Mouse (Mus musculus) kidney, adult 2 months (tissue): ENCODE data around the gene Rbl2.
A peak's percentile ranks its signal among the peaks of the same experiment; 100 is the strongest.

Experiments used
- CTCF ChIP-seq: fragments of 200-500 bp; conservative IDR thresholded peaks from 2 replicates; pipeline ENCODE4 v1.5.1; 2011; ENCODE audit warnings: low read depth, mild to moderate bottlenecking, control low read depth, low read length, moderate library complexity, mixed read lengths; ENCODE audit not compliant: insufficient read depth, insufficient read length
- POLR2A ChIP-seq: fragments of 200-500 bp; IDR thresholded peaks from one replicate; pipeline ENCODE4 v1.6.1; 2011; ENCODE audit warnings: low read depth, low read length, control low read depth

GRCm38 (mm10) chr8:91117537-91117936 is 47.7 kb downstream of the Rbl2 start:
- peak; percentile 32; the same call in 1 of the 2 replicates for TF ChIP-seq CTCF
- TF ChIP-seq POLR2A, result no peak
